Mouse (Mus musculus) cortical plate, adult 2 months (tissue): Measurements from ENCODE around the gene Gm14085.

Experiments
- CTCF ChIP-seq: fragments of 200-500 bp; IDR thresholded peaks from 2 replicates; pipeline ENCODE4 v1.5.1; 2011; ENCODE audit warnings: mild to moderate bottlenecking, control low read depth, low read length; ENCODE audit not compliant: insufficient read depth; ENCODE audit errors: extremely low read depth
- POLR2A ChIP-seq: fragments of 200-500 bp; IDR thresholded peaks from 2 replicates; pipeline ENCODE4 v1.6.1; 2011; ENCODE audit warnings: mild to moderate bottlenecking, low read length, control low read depth; ENCODE audit not compliant: insufficient read depth; ENCODE audit errors: extremely low read depth

GRCm38 (mm10) chr2:122577316-122577715, 92.6 kb downstream of the Gm14085 start:
- TF ChIP-seq POLR2A (no peak), CTCF (no peak)
